Comparison of ENCODE assay signal across 30 mouse cellular contexts in genomic region chr6:28872421-28872795, GRCm38 (mm10). TPM values are rescaled to one million over a fixed set of nuclear protein-coding genes. Genes with fewer than 3 reads are reported as not detected.
A peak's percentile ranks its signal among the peaks of the same experiment; 100 is the strongest.
DNase-seq lines count a peak whose midpoint lies in the region; ATAC-seq and TF ChIP-seq lines count a peak whose summit lies in the region.
"Had no signal": no experiment of that assay in that cellular context is flagged by ENCODE, and none has a peak within 500 bp of the region (broad histone marks: within the 10 kb centered on the region; RNA-seq: fewer than 3 reads in every experiment).

No protein-coding gene starts in this region.

- peaks cover 6% of the 10 kb centered on the region for H3K4me1 ChIP-seq in forebrain, postnatal 0 days (ENCODE audit: insufficient read depth)
- peaks cover 11% of the 10 kb centered on the region for H3K4me1 ChIP-seq in forebrain, embryonic 11.5 days (replicated peaks; ENCODE audit: control insufficient read depth, insufficient read depth, low read length)

- ATAC-seq in forebrain, postnatal 0 days: peak; percentile 23
- ATAC-seq in forebrain, embryonic 11.5 days (replicated peaks; ENCODE audit: low FRiP score): no peak
- ATAC-seq: activated CD4-positive, CD25-positive, alpha-beta regulatory T cell, adult 4 months; forebrain, embryonic 13.5 days; inflammation-experienced regulatory T-cells, adult 6 months; intestine, embryonic 16.5 days had no signal

- H3K27ac ChIP-seq in forebrain, postnatal 0 days (ENCODE audit: low read depth, low read length): 0 out of 2 replicates have a peak overlapping the region, but pooled peaks have one; percentile 15
- no peak overlapping the region for H3K27ac ChIP-seq in forebrain, embryonic 11.5 days (ENCODE audit: low read depth, low read length)
- H3K27ac ChIP-seq: embryonic facial prominence, embryonic 10.5 days; embryonic facial prominence, embryonic 13.5 days; forebrain, embryonic 13.5 days; hindbrain, embryonic 13.5 days; hindbrain, postnatal 0 days had no signal

- no peak overlapping the region for H3K9ac ChIP-seq in forebrain, postnatal 0 days
- H3K9ac ChIP-seq in forebrain, embryonic 11.5 days (ENCODE audit: low read length): no peak overlapping the region
- H3K9ac ChIP-seq: embryonic facial prominence, embryonic 13.5 days; forebrain, embryonic 13.5 days; hindbrain, embryonic 13.5 days had no signal

- H3K36me3 ChIP-seq in forebrain, postnatal 0 days (ENCODE audit: insufficient read depth): no peaks in the 10 kb centered on the region
- H3K36me3 ChIP-seq in forebrain, embryonic 11.5 days (ENCODE audit: control insufficient read depth, insufficient read depth, low read length): no peaks in the 10 kb centered on the region
- H3K36me3 ChIP-seq: hindbrain, embryonic 13.5 days had no signal

- DNase-seq in adrenal gland, postnatal 10 days: peak; percentile 31
- DNase-seq in adrenal gland, adult (ENCODE audit: inconsistent age in 2 of 2, low spot score in 1 of 2): no peak
- DNase-seq in forebrain, postnatal 0 days: peak; percentile 51
- no peak for DNase-seq in forebrain, embryonic 11.5 days (ENCODE audit: low spot score)
- DNase-seq in layer of hippocampus, postnatal 14 days (ENCODE audit: low spot score in 2 of 2): peak; percentile 41 to 51
- no peak for DNase-seq in layer of hippocampus, postnatal 10 days (ENCODE audit: low spot score in 2 of 2)
- peak; percentile 36 for DNase-seq in adipocyte (ENCODE audit: low spot score)
- DNase-seq in gastrocnemius, postnatal 4 days (ENCODE audit: low spot score in 2 of 2): no peak
- DNase-seq: adrenal gland, adult 2 months; adrenal gland, postnatal 25 days; cerebellum, adult 11 months; cerebellum, adult 8-10 months; cerebellum, postnatal 25 days; embryo, embryonic 11 days; gastrocnemius, postnatal 10 days; gastrocnemius, postnatal 36 days; heart, adult 11 months; heart, postnatal 36 days; kidney, adult 18-20 months had no signal

- TF ChIP-seq CTCF in forebrain, postnatal 0 days (IDR thresholded peaks at IDR 0.05; ENCODE audit: low read depth): no peak

- H3K9me3 ChIP-seq in forebrain, postnatal 0 days (ENCODE audit: low read length): no peaks in the 10 kb centered on the region
- no peaks in the 10 kb centered on the region for H3K9me3 ChIP-seq in forebrain, embryonic 11.5 days (ENCODE audit: control insufficient read depth, low read length)
- H3K9me3 ChIP-seq: embryonic facial prominence, embryonic 10.5 days; embryonic facial prominence, embryonic 13.5 days; forebrain, embryonic 13.5 days; hindbrain, embryonic 10.5 days; hindbrain, embryonic 13.5 days had no signal

- 76% methylated on average over 3 of the region's 3 CpGs for WGBS in forebrain, postnatal 0 days
- 96% methylated on average over 3 of the region's 3 CpGs for WGBS in forebrain, embryonic 11.5 days

- no peaks in the 10 kb centered on the region for H3K27me3 ChIP-seq in forebrain, postnatal 0 days (ENCODE audit: insufficient read depth, low read length)
- no peaks in the 10 kb centered on the region for H3K27me3 ChIP-seq in forebrain, embryonic 11.5 days (ENCODE audit: control insufficient read depth, insufficient read depth, low read length)
- H3K27me3 ChIP-seq: embryonic facial prominence, embryonic 13.5 days; hindbrain, embryonic 13.5 days had no signal

- H3K4me2 ChIP-seq in forebrain, postnatal 0 days (ENCODE audit: low read depth): no peak overlapping the region
- no peak overlapping the region for H3K4me2 ChIP-seq in forebrain, embryonic 11.5 days (ENCODE audit: low read depth, low read length, severe bottlenecking)
- H3K4me2 ChIP-seq: embryonic facial prominence, embryonic 13.5 days; forebrain, embryonic 13.5 days; heart, embryonic 11.5 days; hindbrain, embryonic 13.5 days had no signal

- H3K4me3 ChIP-seq in forebrain, postnatal 0 days (ENCODE audit: low read depth, low read length): no peak overlapping the region
- no peak overlapping the region for H3K4me3 ChIP-seq in forebrain, embryonic 11.5 days (ENCODE audit: low read depth, low read length)
- H3K4me3 ChIP-seq: embryonic facial prominence, embryonic 10.5 days; embryonic facial prominence, embryonic 13.5 days; erythroblast, embryonic 14.5 days; forebrain, embryonic 13.5 days; hindbrain, embryonic 10.5 days; hindbrain, embryonic 13.5 days had no signal

RNA-seq across cellular contexts. Expression of gene Lrrc4, which starts 40.9 kb away (rescaled TPM):
- 1 to 10 TPM; 5.2 to 5.9 TPM for total RNA-seq in adrenal gland, postnatal 10 days (2021)
- total RNA-seq in forebrain, postnatal 0 days (2014; rRNA removed): 32.9 and 37.1 TPM in 2 replicates
- polyA plus RNA-seq in forebrain, postnatal 0 days (2015; fragmentation: Nextera tagmentation; extraction: Ambion mirVana): 4.0 and 5.4 TPM in 2 replicates
- polyA plus RNA-seq in forebrain, embryonic 11.5 days (2014; fragmentation: Nextera tagmentation; extraction: Ambion mirVana): 3.6 and 3.7 TPM in 2 replicates
- total RNA-seq in layer of hippocampus, postnatal 14 days (2021): 10 to 100 TPM; 67.6 to 70.8 TPM
- total RNA-seq in layer of hippocampus, postnatal 10 days (2021): 10 to 100 TPM; 62.3 to 65.5 TPM
- total RNA-seq in gastrocnemius, postnatal 4 days (2021): 1 to 10 TPM; 1.3 to 1.6 TPM
- polyA plus RNA-seq: erythroblast, embryonic 14.5 days had no signal

Comparison
In these comparisons a context has a peak if more than half of its experiments do, and no peak if none do; other contexts are left out.
1. DNase-seq: peak in adrenal gland, postnatal 10 days (single experiment), forebrain, postnatal 0 days (single experiment), layer of hippocampus, postnatal 14 days (2 of 2) and adipocyte (single experiment); none in adrenal gland, adult (0 of 2), forebrain, embryonic 11.5 days (single experiment), layer of hippocampus, postnatal 10 days (0 of 2) and gastrocnemius, postnatal 4 days (0 of 2).